Mouse (Mus musculus) megakaryocyte, embryonic 14.5 days (primary cell): ENCODE measurements at regions not wholly inside any gene's neighbourhood (a gene's known extent, or its start where the extent isn't known, plus 50 kb on each side); places are given as distances from the start of the nearest gene placed in this dataset.

Experiments used
- FLI1 ChIP-seq: IDR thresholded peaks from 2 replicates; pipeline ENCODE4 v1.6.1; 2012; ENCODE audit warnings: low read length, inconsistent platforms, mixed read lengths
- GATA1 ChIP-seq: IDR thresholded peaks from 3 replicates; pipeline ENCODE4 v1.6.1; 2012; ENCODE audit warnings: mixed read lengths, low read length, inconsistent platforms, borderline replicate concordance

- TF ChIP-seq GATA1 (no peak), FLI1 (no peak)
These were observed 238.8 kb upstream of the Zeb2 start for GRCm38 (mm10) chr2:45356021-45356420.
